Mouse (Mus musculus) E14TG2a.4 (cell line): ENCODE data around the gene Ttc3.

Experiments used
- CTCF ChIP-seq: conservative IDR thresholded peaks from 2 replicates; pipeline ENCODE4 v1.5.1; 2014; ENCODE audit warnings: low read length
- NANOG ChIP-seq: IDR thresholded peaks from 2 replicates; pipeline ENCODE4 v1.6.1; 2014; ENCODE audit warnings: borderline replicate concordance, low read length, mixed read lengths

GRCm38 (mm10) chr16:94411287-94411686 is 40.9 kb downstream of the Ttc3 start:
- TF ChIP-seq CTCF (no peak), NANOG (no peak)
